Mouse (Mus musculus) myocyte (in vitro differentiated cells): ENCODE measurements around the gene 4833439L19Rik. TPM values are rescaled to one million over a fixed set of nuclear protein-coding genes. Genes with fewer than 3 reads are reported as not detected.

Source experiments
- H3K27me3 ChIP-seq: one replicate; pipeline ENCODE4 v1.6.1; 2011; ENCODE audit not compliant: control insufficient read depth, insufficient read depth, insufficient read length
- H3K36me3 ChIP-seq: one replicate; pipeline ENCODE4 v1.6.1; 2011; ENCODE audit not compliant: control insufficient read depth, insufficient read depth
- H3K4me2 ChIP-seq: one replicate; pipeline ENCODE4 v1.6.1; 2011; ENCODE audit warnings: low read depth, control low read depth
- H3K4me3 ChIP-seq: one replicate; pipeline ENCODE4 v1.5.1; 2011; ENCODE audit warnings: mild to moderate bottlenecking, control low read depth, moderate library complexity
- H3K79me2 ChIP-seq: one replicate; pipeline ENCODE4 v1.6.1; 2011; ENCODE audit not compliant: control insufficient read depth, insufficient read depth
- H3ac ChIP-seq: one replicate; pipeline ENCODE4 v1.6.1; 2011; ENCODE audit not compliant: control insufficient read depth, insufficient read length
- CEBPB ChIP-seq: IDR thresholded peaks from 2 replicates; pipeline ENCODE4 v1.6.1; 2011; ENCODE audit warnings: mild to moderate bottlenecking, moderate library complexity; ENCODE audit not compliant: poor library complexity, insufficient read depth, severe bottlenecking
- E2F4 ChIP-seq: IDR thresholded peaks from one replicate; pipeline ENCODE4 v1.6.1; 2011; ENCODE audit warnings: mild to moderate bottlenecking, control low read depth, moderate library complexity; ENCODE audit not compliant: insufficient read depth
- MAX ChIP-seq: IDR thresholded peaks from one replicate; pipeline ENCODE4 v1.6.1; 2011; ENCODE audit warnings: low read depth, mild to moderate bottlenecking, control low read depth
- MYOD1 ChIP-seq, 3 experiments: IDR thresholded peaks; one replicate each; pipeline ENCODE4 v1.6.1; 2011; ENCODE audit warnings: control low read depth in 2 of 3, low read depth in 2 of 3, mild to moderate bottlenecking in 2 of 3, moderate library complexity in 1 of 3; ENCODE audit not compliant: insufficient read length in 2 of 3, control insufficient read depth in 1 of 3
- MYOG ChIP-seq, 3 experiments: IDR thresholded peaks; one replicate each; pipeline ENCODE4 v1.6.1; 2011; ENCODE audit warnings: control low read depth in 2 of 3, low read depth in 2 of 3, mild to moderate bottlenecking in 2 of 3; ENCODE audit not compliant: insufficient read length in 2 of 3, control insufficient read depth in 1 of 3, insufficient read depth in 1 of 3
- POLR2A ChIP-seq: IDR thresholded peaks from one replicate; pipeline ENCODE4 v1.6.1; 2011; ENCODE audit warnings: low read depth, mild to moderate bottlenecking, control low read depth, moderate library complexity; ENCODE audit not compliant: insufficient read length
- POLR2AphosphoS2 ChIP-seq: IDR thresholded peaks from one replicate; pipeline ENCODE4 v1.6.1; 2011; ENCODE audit warnings: low read depth, control low read depth; ENCODE audit not compliant: insufficient read length
- REST ChIP-seq: IDR thresholded peaks from one replicate; pipeline ENCODE4 v1.6.1; 2011; ENCODE audit warnings: mild to moderate bottlenecking, control low read depth, moderate library complexity; ENCODE audit not compliant: insufficient read depth, insufficient read length
- SRF ChIP-seq: IDR thresholded peaks from one replicate; pipeline ENCODE4 v1.6.1; 2011; ENCODE audit warnings: low read depth; ENCODE audit not compliant: control insufficient read depth, insufficient read length
- TCF12 ChIP-seq: IDR thresholded peaks from one replicate; pipeline ENCODE4 v1.6.1; 2011; ENCODE audit warnings: mild to moderate bottlenecking, control low read depth; ENCODE audit not compliant: poor library complexity, insufficient read depth, severe bottlenecking
- TCF3 ChIP-seq: IDR thresholded peaks from one replicate; pipeline ENCODE4 v1.6.1; 2011; ENCODE audit warnings: low read depth, control low read depth; ENCODE audit not compliant: insufficient read length
- USF1 ChIP-seq: IDR thresholded peaks from one replicate; pipeline ENCODE4 v1.6.1; 2011; ENCODE audit warnings: low read depth, mild to moderate bottlenecking, control low read depth, moderate library complexity
- polyA plus RNA-seq: library from polyadenylated mRNA; unstranded; fragments of >200 nt; fragmentation: generic; extraction: Trizol; gene quantifications from one replicate; pipeline ENCODE4 v1.2.1, GENCODE M21; 2012; ENCODE audit warnings: missing spikeins

4833439L19Rik gene
- polyA plus RNA-seq, 1 experiment: 117 TPM

- peaks cover 20% of the 10 kb centered on the region for H3K36me3 ChIP-seq
- no peak overlapping the region for H3K4me2 ChIP-seq
- H3ac ChIP-seq: no peak overlapping the region
- TF ChIP-seq MYOD1 (IDR thresholded peaks at IDR 0.05; ENCODE audit: control insufficient read depth in 1 of 3, insufficient read length in 2 of 3, low read depth in 2 of 3) (no peak), MYOG (IDR thresholded peaks at IDR 0.05; ENCODE audit: control insufficient read depth in 1 of 3, insufficient read depth in 1 of 3, insufficient read length in 2 of 3, low read depth in 2 of 3) (no peak), POLR2A (no peak), TCF3 (no peak), E2F4 (no peak), POLR2AphosphoS2 (no peak), MAX (no peak), SRF (no peak), TCF12 (no peak), USF1 (no peak), CEBPB (no peak), REST (no peak)
- no peak overlapping the region for H3K4me3 ChIP-seq
- H3K27me3 ChIP-seq: no peaks in the 10 kb centered on the region
- no peaks in the 10 kb centered on the region for H3K79me2 ChIP-seq
These were observed 17.6 kb upstream of the 4833439L19Rik start for GRCm38 (mm10) chr13:54582860-54583259.

GRCm38 (mm10) chr13:54582126-54582525 lies 16.9 kb upstream of the 4833439L19Rik start:
- no peak overlapping the region for H3K4me2 ChIP-seq
- no peak overlapping the region for H3K4me3 ChIP-seq
- no peak for TF ChIP-seq E2F4
- no peak for TF ChIP-seq POLR2A
- TF ChIP-seq CEBPB: no peak
- no peak for TF ChIP-seq MYOD1 (IDR thresholded peaks at IDR 0.05; ENCODE audit: control insufficient read depth in 1 of 3, insufficient read length in 2 of 3, low read depth in 2 of 3)
- TF ChIP-seq MAX: no peak
- no peak for TF ChIP-seq TCF12
- no peak for TF ChIP-seq POLR2AphosphoS2
- no peak overlapping the region for H3ac ChIP-seq
- H3K79me2 ChIP-seq: no peaks in the 10 kb centered on the region
- H3K36me3 ChIP-seq: peaks cover 13% of the 10 kb centered on the region
- H3K27me3 ChIP-seq: no peaks in the 10 kb centered on the region

GRCm38 (mm10) chr13:54581385-54581784 lies 16.1 kb upstream of the 4833439L19Rik start:
- Histone ChIP-seq H3K4me3 (no peak overlapping the region), H3K36me3 (peaks cover 8% of the 10 kb centered on the region), H3K27me3 (no peaks in the 10 kb centered on the region), H3K4me2 (no peak overlapping the region), H3ac (no peak overlapping the region), H3K79me2 (peaks cover 3% of the 10 kb centered on the region)
- TF ChIP-seq POLR2A (no peak), USF1 (no peak), E2F4 (no peak), POLR2AphosphoS2 (no peak), TCF3 (no peak), MYOG (IDR thresholded peaks at IDR 0.05; ENCODE audit: control insufficient read depth in 1 of 3, insufficient read depth in 1 of 3, insufficient read length in 2 of 3, low read depth in 2 of 3) (no peak), MYOD1 (IDR thresholded peaks at IDR 0.05; ENCODE audit: control insufficient read depth in 1 of 3, insufficient read length in 2 of 3, low read depth in 2 of 3) (no peak), CEBPB (no peak), MAX (no peak), SRF (no peak), REST (no peak), TCF12 (no peak)

- Histone ChIP-seq H3ac (no peak overlapping the region), H3K27me3 (no peaks in the 10 kb centered on the region), H3K79me2 (peaks cover 14% of the 10 kb centered on the region), H3K4me3 (no peak overlapping the region), H3K36me3 (peaks cover 4% of the 10 kb centered on the region), H3K4me2 (no peak overlapping the region)
- TF ChIP-seq POLR2A (peak; percentile 14), E2F4 (no peak)
These were observed 12.6 kb upstream of the 4833439L19Rik start for GRCm38 (mm10) chr13:54577652-54578507.

- no peaks in the 10 kb centered on the region for H3K27me3 ChIP-seq
- TF ChIP-seq TCF3 (no peak), POLR2AphosphoS2 (no peak), CEBPB (no peak), REST (no peak), MYOD1 (IDR thresholded peaks at IDR 0.05; ENCODE audit: control insufficient read depth in 1 of 3, insufficient read length in 2 of 3, low read depth in 2 of 3) (no peak), MYOG (IDR thresholded peaks at IDR 0.05; ENCODE audit: control insufficient read depth in 1 of 3, insufficient read depth in 1 of 3, insufficient read length in 2 of 3, low read depth in 2 of 3) (no peak)
- H3ac ChIP-seq: peak overlapping the region; percentile 62
These were observed 10.3 kb upstream of the 4833439L19Rik start for GRCm38 (mm10) chr13:54575489-54575888.

More at GRCm38 (mm10) chr13:54575489-54575888, 10.3 kb upstream of the 4833439L19Rik start:
- Histone ChIP-seq H3K79me2 (peaks cover 14% of the 10 kb centered on the region), H3K4me2 (peak overlapping the region; percentile 94), H3K4me3 (peak overlapping the region; percentile 51), H3K36me3 (no peaks in the 10 kb centered on the region)
